Mouse (Mus musculus): Measurements from ENCODE around the gene Olfr10. TPM values are rescaled to one million over a fixed set of nuclear protein-coding genes. Genes with fewer than 3 reads are reported as not detected.

The Olfr10 gene
- polyA plus RNA-seq (2014; fragmentation: Nextera tagmentation; extraction: Ambion mirVana) = not detected in 2 replicates

DNA sequence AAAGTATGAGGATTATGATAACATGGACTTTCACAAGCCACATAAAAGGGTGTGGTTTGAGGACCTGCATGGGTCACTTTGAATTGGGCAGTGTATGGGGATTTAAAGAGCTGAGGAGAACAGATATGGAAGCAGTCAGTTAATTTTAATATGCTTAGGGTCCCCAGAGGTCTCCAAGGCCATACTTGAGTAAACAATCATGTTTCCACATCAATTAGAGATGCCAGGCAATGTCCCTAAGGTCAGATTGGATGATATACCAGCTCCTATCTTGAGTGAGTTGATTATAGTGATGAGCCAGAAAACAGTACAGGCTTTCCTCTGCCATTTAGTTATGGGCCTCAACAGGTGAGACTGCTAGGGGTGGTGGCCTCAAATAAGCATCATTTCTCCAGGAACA, at the start of gene Olfr10:
Olfr10 (plus strand) TSS at position 301 of the 400 bp plus-strand sequence.
- H3K4me3 ChIP-seq (ENCODE audit: low read depth, low read length) = no peak within 1 kb of the TSS
- no peaks in the 10 kb centered on the region for H3K27me3 ChIP-seq (ENCODE audit: control insufficient read depth, insufficient read depth, low read length)
- H3K27ac ChIP-seq (ENCODE audit: low read depth, low read length) = no peak within 1 kb of the TSS
- ATAC-seq (replicated peaks; ENCODE audit: insufficient number of reproducible peaks, low FRiP score, low TSS enrichment) = no peak
- no peaks in the 10 kb centered on the region for H3K9me3 ChIP-seq (replicated peaks; ENCODE audit: control insufficient read depth, low read length)
- no peak within 1 kb of the TSS for H3K9ac ChIP-seq (ENCODE audit: low read depth, low read length)
- no peak within 1 kb of the TSS for H3K4me2 ChIP-seq
- no peaks in the 10 kb centered on the region for H3K36me3 ChIP-seq (ENCODE audit: control insufficient read depth, insufficient read depth, low read length)
- H3K4me1 ChIP-seq (ENCODE audit: control insufficient read depth, insufficient read depth, low read length) = no peaks in the 10 kb centered on the region

GRCm38 (mm10) chr11:49259296-49259695, 45.2 kb upstream of the Olfr10 start:
- WGBS (ENCODE audit: insufficient replicate concordance) = 88% methylated on average over 2 of the region's 2 CpGs
- no peaks in the 10 kb centered on the region for H3K4me1 ChIP-seq (ENCODE audit: control insufficient read depth, insufficient read depth, low read length)
- H3K27me3 ChIP-seq (ENCODE audit: control insufficient read depth, insufficient read depth, low read length) = no peaks in the 10 kb centered on the region
- H3K9me3 ChIP-seq (replicated peaks; ENCODE audit: control insufficient read depth, low read length) = no peaks in the 10 kb centered on the region
- no peak overlapping the region for H3K4me3 ChIP-seq (ENCODE audit: low read depth, low read length)
- no peak for ATAC-seq (replicated peaks; ENCODE audit: insufficient number of reproducible peaks, low FRiP score, low TSS enrichment)
- H3K9ac ChIP-seq (ENCODE audit: low read depth, low read length) = no peak overlapping the region
- H3K27ac ChIP-seq (ENCODE audit: low read depth, low read length) = no peak overlapping the region
- no peak overlapping the region for H3K4me2 ChIP-seq
- peaks cover 18% of the 10 kb centered on the region for H3K36me3 ChIP-seq (ENCODE audit: control insufficient read depth, insufficient read depth, low read length)

DNA sequence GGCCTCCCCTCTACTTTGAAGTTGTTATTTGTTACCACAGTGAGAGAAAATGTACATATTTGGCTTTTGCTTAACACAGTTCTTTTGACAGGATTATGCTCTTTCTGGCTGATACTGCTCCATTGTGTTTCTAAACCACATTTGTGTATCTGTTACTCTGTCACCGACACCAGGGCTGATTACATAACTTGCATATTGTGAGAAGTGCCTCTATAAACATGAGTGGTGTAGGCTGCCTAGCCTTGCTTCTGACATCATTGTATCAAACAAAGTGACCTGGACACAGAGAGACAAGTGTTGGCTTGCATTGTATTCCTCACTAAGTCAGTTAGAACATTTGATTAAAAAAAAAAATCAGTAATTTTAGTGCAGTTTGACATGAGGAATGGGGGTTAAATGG, 44.7 kb upstream of the Olfr10 start:
- Histone ChIP-seq H3K27me3 (ENCODE audit: control insufficient read depth, insufficient read depth, low read length) (no peaks in the 10 kb centered on the region), H3K36me3 (ENCODE audit: control insufficient read depth, insufficient read depth, low read length) (peaks cover 18% of the 10 kb centered on the region), H3K4me3 (ENCODE audit: low read depth, low read length) (no peak overlapping the region), H3K9me3 (replicated peaks; ENCODE audit: control insufficient read depth, low read length) (no peaks in the 10 kb centered on the region), H3K4me2 (no peak overlapping the region), H3K27ac (ENCODE audit: low read depth, low read length) (no peak overlapping the region), H3K4me1 (ENCODE audit: control insufficient read depth, insufficient read depth, low read length) (no peaks in the 10 kb centered on the region), H3K9ac (ENCODE audit: low read depth, low read length) (no peak overlapping the region)
- no peak for ATAC-seq (replicated peaks; ENCODE audit: insufficient number of reproducible peaks, low FRiP score, low TSS enrichment)
- WGBS (ENCODE audit: insufficient replicate concordance) = 67% methylated on average over 1 of the region's 1 CpGs

DNA sequence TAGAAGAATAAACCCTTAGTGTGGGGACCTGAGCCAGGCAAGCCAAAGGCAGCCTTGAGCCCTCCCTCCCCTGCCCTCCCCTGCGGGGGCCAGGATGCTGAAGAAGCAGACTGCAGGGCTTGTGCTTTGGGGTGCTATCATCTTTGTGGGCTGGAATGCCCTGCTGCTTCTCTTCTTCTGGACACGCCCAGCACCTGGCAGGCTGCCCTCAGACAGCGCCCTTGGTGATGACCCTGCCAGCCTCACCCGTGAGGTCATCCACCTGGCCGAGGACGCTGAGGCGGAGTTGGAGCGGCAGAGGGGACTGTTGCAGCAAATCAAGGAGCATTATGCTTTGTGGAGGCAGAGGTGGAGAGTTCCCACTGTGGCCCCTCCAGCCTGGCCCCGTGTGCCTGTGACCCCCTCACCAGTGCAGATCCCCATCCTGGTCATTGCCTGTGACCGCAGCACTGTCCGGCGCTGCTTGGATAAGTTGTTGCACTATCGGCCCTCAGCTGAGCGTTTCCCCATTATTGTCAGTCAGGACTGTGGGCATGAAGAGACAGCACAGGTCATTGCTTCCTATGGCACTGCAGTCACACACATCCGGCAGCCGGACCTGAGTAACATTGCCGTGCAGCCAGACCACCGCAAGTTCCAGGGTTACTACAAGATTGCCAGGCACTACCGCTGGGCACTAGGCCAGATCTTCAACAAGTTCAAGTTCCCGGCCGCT, 43.8 kb upstream of the Olfr10 start:
- no peak overlapping the region for H3K9ac ChIP-seq (ENCODE audit: low read depth, low read length)
- ATAC-seq (replicated peaks; ENCODE audit: insufficient number of reproducible peaks, low FRiP score, low TSS enrichment) = no peak
- no peaks in the 10 kb centered on the region for H3K4me1 ChIP-seq (ENCODE audit: control insufficient read depth, insufficient read depth, low read length)
- no peak overlapping the region for H3K27ac ChIP-seq (ENCODE audit: low read depth, low read length)
- H3K4me3 ChIP-seq (ENCODE audit: low read depth, low read length) = no peak overlapping the region
- no peaks in the 10 kb centered on the region for H3K9me3 ChIP-seq (replicated peaks; ENCODE audit: control insufficient read depth, low read length)
- WGBS (ENCODE audit: insufficient replicate concordance) = 93% methylated on average over 21 of the region's 21 CpGs
- H3K36me3 ChIP-seq (ENCODE audit: control insufficient read depth, insufficient read depth, low read length) = peaks cover 16% of the 10 kb centered on the region
- no peaks in the 10 kb centered on the region for H3K27me3 ChIP-seq (ENCODE audit: control insufficient read depth, insufficient read depth, low read length)
- no peak overlapping the region for H3K4me2 ChIP-seq

DNA sequence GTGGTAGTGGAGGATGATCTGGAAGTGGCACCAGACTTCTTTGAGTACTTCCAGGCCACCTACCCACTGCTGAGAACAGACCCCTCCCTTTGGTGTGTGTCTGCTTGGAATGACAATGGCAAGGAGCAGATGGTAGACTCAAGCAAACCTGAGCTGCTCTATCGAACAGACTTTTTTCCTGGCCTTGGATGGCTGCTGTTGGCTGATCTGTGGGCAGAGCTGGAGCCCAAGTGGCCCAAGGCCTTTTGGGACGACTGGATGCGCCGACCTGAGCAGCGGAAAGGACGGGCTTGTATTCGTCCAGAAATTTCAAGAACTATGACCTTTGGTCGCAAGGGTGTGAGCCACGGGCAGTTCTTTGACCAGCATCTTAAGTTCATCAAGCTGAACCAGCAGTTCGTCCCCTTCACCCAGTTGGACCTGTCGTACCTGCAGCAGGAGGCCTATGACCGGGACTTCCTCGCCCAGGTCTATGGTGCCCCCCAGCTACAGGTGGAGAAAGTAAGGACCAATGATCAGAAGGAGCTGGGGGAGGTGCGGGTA, 43.2 kb upstream of the Olfr10 start:
- ATAC-seq (replicated peaks; ENCODE audit: insufficient number of reproducible peaks, low FRiP score, low TSS enrichment) = no peak
- H3K9ac ChIP-seq (ENCODE audit: low read depth, low read length) = no peak overlapping the region
- no peaks in the 10 kb centered on the region for H3K9me3 ChIP-seq (replicated peaks; ENCODE audit: control insufficient read depth, low read length)
- H3K4me2 ChIP-seq = no peak overlapping the region
- H3K27ac ChIP-seq (ENCODE audit: low read depth, low read length) = no peak overlapping the region
- 93% methylated on average over 14 of the region's 14 CpGs for WGBS (ENCODE audit: insufficient replicate concordance)
- no peak overlapping the region for H3K4me3 ChIP-seq (ENCODE audit: low read depth, low read length)
- H3K36me3 ChIP-seq (ENCODE audit: control insufficient read depth, insufficient read depth, low read length) = peaks cover 16% of the 10 kb centered on the region
- no peaks in the 10 kb centered on the region for H3K27me3 ChIP-seq (ENCODE audit: control insufficient read depth, insufficient read depth, low read length)
- no peaks in the 10 kb centered on the region for H3K4me1 ChIP-seq (ENCODE audit: control insufficient read depth, insufficient read depth, low read length)

- no peaks in the 10 kb centered on the region for H3K9me3 ChIP-seq (replicated peaks; ENCODE audit: control insufficient read depth, low read length)
- H3K27me3 ChIP-seq (ENCODE audit: control insufficient read depth, insufficient read depth, low read length) = no peaks in the 10 kb centered on the region
- no peak overlapping the region for H3K27ac ChIP-seq (ENCODE audit: low read depth, low read length)
- 91% methylated on average over 5 of the region's 5 CpGs for WGBS (ENCODE audit: insufficient replicate concordance)
- H3K9ac ChIP-seq (ENCODE audit: low read depth, low read length) = no peak overlapping the region
- H3K4me3 ChIP-seq (ENCODE audit: low read depth, low read length) = no peak overlapping the region
- H3K4me1 ChIP-seq (ENCODE audit: control insufficient read depth, insufficient read depth, low read length) = no peaks in the 10 kb centered on the region
- H3K4me2 ChIP-seq = no peak overlapping the region
- H3K36me3 ChIP-seq (ENCODE audit: control insufficient read depth, insufficient read depth, low read length) = peaks cover 16% of the 10 kb centered on the region
- no peak for ATAC-seq (replicated peaks; ENCODE audit: insufficient number of reproducible peaks, low FRiP score, low TSS enrichment)
Measured at GRCm38 (mm10) chr11:49262286-49262685, 42.3 kb upstream of the Olfr10 start.

- 92% methylated on average over 6 of the region's 6 CpGs for WGBS (ENCODE audit: insufficient replicate concordance)
- no peaks in the 10 kb centered on the region for H3K9me3 ChIP-seq (replicated peaks; ENCODE audit: control insufficient read depth, low read length)
- no peak overlapping the region for H3K9ac ChIP-seq (ENCODE audit: low read depth, low read length)
- H3K36me3 ChIP-seq (ENCODE audit: control insufficient read depth, insufficient read depth, low read length) = peaks cover 16% of the 10 kb centered on the region
- no peaks in the 10 kb centered on the region for H3K4me1 ChIP-seq (ENCODE audit: control insufficient read depth, insufficient read depth, low read length)
- no peak overlapping the region for H3K4me2 ChIP-seq
- H3K4me3 ChIP-seq (ENCODE audit: low read depth, low read length) = no peak overlapping the region
- no peak for ATAC-seq (replicated peaks; ENCODE audit: insufficient number of reproducible peaks, low FRiP score, low TSS enrichment)
- H3K27ac ChIP-seq (ENCODE audit: low read depth, low read length) = no peak overlapping the region
- H3K27me3 ChIP-seq (ENCODE audit: control insufficient read depth, insufficient read depth, low read length) = no peaks in the 10 kb centered on the region
Measured at GRCm38 (mm10) chr11:49263149-49263548, 41.4 kb upstream of the Olfr10 start.

DNA sequence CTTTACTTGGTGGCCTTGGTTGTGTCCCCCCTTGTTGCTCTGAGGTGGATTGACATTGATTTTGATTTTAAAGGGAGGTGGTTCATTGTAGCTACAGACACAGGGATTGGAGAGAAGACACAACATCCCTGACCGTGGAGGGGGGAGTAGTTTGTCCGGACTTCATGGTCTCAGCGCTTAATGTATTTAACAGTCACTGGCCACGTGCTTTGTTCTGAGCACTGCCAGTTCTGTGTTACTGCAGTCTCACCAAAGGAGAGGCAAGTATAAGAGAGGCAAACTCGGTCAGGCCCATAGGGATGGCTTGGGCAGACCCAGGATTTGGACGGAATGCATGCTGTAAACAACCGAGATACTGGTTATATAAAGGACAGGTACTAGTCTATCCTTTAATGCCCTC, 40.5 kb upstream of the Olfr10 start:
- Histone ChIP-seq H3K9me3 (replicated peaks; ENCODE audit: control insufficient read depth, low read length) (no peaks in the 10 kb centered on the region), H3K4me3 (ENCODE audit: low read depth, low read length) (no peak overlapping the region), H3K9ac (ENCODE audit: low read depth, low read length) (no peak overlapping the region), H3K27ac (ENCODE audit: low read depth, low read length) (no peak overlapping the region), H3K27me3 (ENCODE audit: control insufficient read depth, insufficient read depth, low read length) (no peaks in the 10 kb centered on the region), H3K36me3 (ENCODE audit: control insufficient read depth, insufficient read depth, low read length) (peaks cover 16% of the 10 kb centered on the region), H3K4me1 (ENCODE audit: control insufficient read depth, insufficient read depth, low read length) (no peaks in the 10 kb centered on the region), H3K4me2 (no peak overlapping the region)
- 88% methylated on average over 7 of the region's 7 CpGs for WGBS (ENCODE audit: insufficient replicate concordance)
- ATAC-seq (replicated peaks; ENCODE audit: insufficient number of reproducible peaks, low FRiP score, low TSS enrichment) = no peak

GRCm38 (mm10) chr11:49264622-49265021, 39.9 kb upstream of the Olfr10 start:
- WGBS (ENCODE audit: insufficient replicate concordance) = 79% methylated on average over 11 of the region's 11 CpGs
- Histone ChIP-seq H3K4me1 (ENCODE audit: control insufficient read depth, insufficient read depth, low read length) (no peaks in the 10 kb centered on the region), H3K27ac (ENCODE audit: low read depth, low read length) (no peak overlapping the region), H3K27me3 (ENCODE audit: control insufficient read depth, insufficient read depth, low read length) (no peaks in the 10 kb centered on the region), H3K36me3 (ENCODE audit: control insufficient read depth, insufficient read depth, low read length) (peaks cover 16% of the 10 kb centered on the region), H3K9me3 (replicated peaks; ENCODE audit: control insufficient read depth, low read length) (no peaks in the 10 kb centered on the region), H3K9ac (ENCODE audit: low read depth, low read length) (no peak overlapping the region), H3K4me3 (ENCODE audit: low read depth, low read length) (no peak overlapping the region), H3K4me2 (no peak overlapping the region)
- ATAC-seq (replicated peaks; ENCODE audit: insufficient number of reproducible peaks, low FRiP score, low TSS enrichment) = no peak
